Mouse (Mus musculus): ENCODE results near the gene Lyl1.

GRCm38 (mm10) chr8:84657680-84658079 is 43.6 kb upstream of the Lyl1 start:
- TF ChIP-seq CTCF (IDR thresholded peaks at IDR 0.05; ENCODE audit: control insufficient read depth, insufficient read depth, low read length) (no peak), POLR2A (IDR thresholded peaks at IDR 0.05; ENCODE audit: borderline replicate concordance, control insufficient read depth, low read depth, low read length) (no peak)
